Mouse (Mus musculus): ENCODE measurements around the gene Macf1. TPM values are rescaled to one million over a fixed set of nuclear protein-coding genes. Genes with fewer than 3 reads are reported as not detected.

Gene Macf1
- polyA plus RNA-seq, 1 experiment from 2014 or later: 71.0 TPM

DNA sequence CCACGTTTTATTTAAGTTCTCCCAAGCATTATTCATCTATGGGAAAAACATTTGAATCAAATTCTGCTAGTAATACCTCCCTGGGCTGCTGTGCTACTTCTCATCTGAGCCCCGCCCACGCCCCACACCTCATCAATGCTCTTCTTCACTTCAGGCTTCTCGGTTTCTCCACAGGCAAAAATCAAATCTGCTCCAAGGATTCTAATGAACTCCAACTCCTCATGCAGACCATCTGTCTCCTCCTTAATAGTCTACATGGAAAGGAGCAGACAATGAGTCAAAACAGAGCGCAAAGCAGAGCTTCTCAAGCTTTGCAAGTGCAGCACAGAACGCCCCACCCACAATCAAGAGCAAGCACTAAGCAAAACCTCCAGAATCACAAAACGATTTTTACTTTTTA is 301.0 kb downstream of the Macf1 start:
- H3K27me3 ChIP-seq (ENCODE audit: control insufficient read depth, insufficient read depth, low read length): no peaks in the 10 kb centered on the region
- DNase-seq (ENCODE audit: low spot score) (no peak), ATAC-seq (ENCODE audit: insufficient number of reproducible peaks, low FRiP score, low TSS enrichment, low read depth) (no peak)
- H3K36me3 ChIP-seq (ENCODE audit: control insufficient read depth, insufficient read depth, low read length): peaks cover 38% of the 10 kb centered on the region
- H3K27ac ChIP-seq (replicated peaks; ENCODE audit: low read depth, low read length): no peak overlapping the region
- H3K4me2 ChIP-seq (ENCODE audit: low read depth, severe bottlenecking): no peak overlapping the region
- H3K9me3 ChIP-seq (ENCODE audit: control insufficient read depth, low read length): no peaks in the 10 kb centered on the region
- no peak overlapping the region for H3K4me3 ChIP-seq (ENCODE audit: low read depth, low read length)
- no peak overlapping the region for H3K9ac ChIP-seq (ENCODE audit: low read length)
- H3K4me1 ChIP-seq (ENCODE audit: control insufficient read depth, insufficient read depth, low read length): no peaks in the 10 kb centered on the region
- WGBS: 91% methylated on average over 7 of the region's 7 CpGs

DNA sequence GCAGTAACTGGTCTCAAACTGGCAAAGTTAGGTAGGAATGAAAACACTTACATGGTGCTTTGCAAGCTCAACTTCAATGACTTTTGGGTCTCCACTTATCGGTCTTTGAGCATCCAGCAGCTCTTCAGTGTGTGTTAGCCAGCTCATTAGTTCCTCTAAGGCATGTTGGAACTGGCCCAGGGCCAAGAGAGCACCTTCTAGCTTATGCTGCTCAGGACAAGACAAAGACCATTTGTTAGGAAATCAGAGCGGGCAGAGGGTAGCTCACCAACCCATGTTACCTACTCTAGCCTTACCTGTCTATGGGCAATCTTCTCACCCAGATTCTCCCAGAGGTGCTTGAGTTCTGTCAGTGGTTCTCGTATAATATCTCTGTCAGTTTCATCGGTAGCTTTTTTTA is 302.1 kb downstream of the Macf1 start:
- Histone ChIP-seq H3K4me2 (ENCODE audit: low read depth, severe bottlenecking) (no peak overlapping the region), H3K9ac (ENCODE audit: low read length) (no peak overlapping the region), H3K9me3 (ENCODE audit: control insufficient read depth, low read length) (no peaks in the 10 kb centered on the region), H3K36me3 (ENCODE audit: control insufficient read depth, insufficient read depth, low read length) (peaks cover 38% of the 10 kb centered on the region), H3K4me1 (ENCODE audit: control insufficient read depth, insufficient read depth, low read length) (no peaks in the 10 kb centered on the region), H3K27me3 (ENCODE audit: control insufficient read depth, insufficient read depth, low read length) (no peaks in the 10 kb centered on the region), H3K27ac (replicated peaks; ENCODE audit: low read depth, low read length) (no peak overlapping the region), H3K4me3 (ENCODE audit: low read depth, low read length) (no peak overlapping the region)
- DNase-seq (ENCODE audit: low spot score) (no peak), ATAC-seq (ENCODE audit: insufficient number of reproducible peaks, low FRiP score, low TSS enrichment, low read depth) (no peak)
- WGBS: 91% methylated on average over 4 of the region's 4 CpGs

DNA sequence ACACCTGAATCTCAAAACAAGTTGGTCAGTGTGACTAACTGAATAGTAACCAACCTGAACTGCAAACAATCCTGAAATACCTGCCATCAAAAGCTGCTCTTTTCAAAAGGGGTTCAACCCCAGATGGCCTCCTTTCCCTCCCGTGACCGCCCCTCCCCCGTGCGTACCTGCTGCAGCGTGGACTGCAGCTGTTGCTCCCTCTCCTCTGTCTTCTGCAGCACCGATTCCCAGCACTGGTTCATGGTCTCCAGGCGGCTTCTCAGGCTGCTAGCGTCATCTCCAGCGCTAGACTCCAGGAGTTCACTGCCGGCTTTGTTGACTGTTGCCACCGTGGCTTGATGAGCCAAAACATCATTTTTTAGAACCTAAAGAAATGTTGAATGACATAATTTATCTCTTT is 302.6 kb downstream of the Macf1 start:
- Histone ChIP-seq H3K27ac (replicated peaks; ENCODE audit: low read depth, low read length) (no peak overlapping the region), H3K4me2 (ENCODE audit: low read depth, severe bottlenecking) (no peak overlapping the region), H3K27me3 (ENCODE audit: control insufficient read depth, insufficient read depth, low read length) (no peaks in the 10 kb centered on the region), H3K4me1 (ENCODE audit: control insufficient read depth, insufficient read depth, low read length) (no peaks in the 10 kb centered on the region), H3K4me3 (ENCODE audit: low read depth, low read length) (no peak overlapping the region), H3K9me3 (ENCODE audit: control insufficient read depth, low read length) (no peaks in the 10 kb centered on the region), H3K9ac (ENCODE audit: low read length) (no peak overlapping the region), H3K36me3 (ENCODE audit: control insufficient read depth, insufficient read depth, low read length) (peaks cover 39% of the 10 kb centered on the region)
- ATAC-seq (ENCODE audit: insufficient number of reproducible peaks, low FRiP score, low TSS enrichment, low read depth) (no peak), DNase-seq (ENCODE audit: low spot score) (no peak)
- WGBS: 93% methylated on average over 11 of the region's 11 CpGs

DNA sequence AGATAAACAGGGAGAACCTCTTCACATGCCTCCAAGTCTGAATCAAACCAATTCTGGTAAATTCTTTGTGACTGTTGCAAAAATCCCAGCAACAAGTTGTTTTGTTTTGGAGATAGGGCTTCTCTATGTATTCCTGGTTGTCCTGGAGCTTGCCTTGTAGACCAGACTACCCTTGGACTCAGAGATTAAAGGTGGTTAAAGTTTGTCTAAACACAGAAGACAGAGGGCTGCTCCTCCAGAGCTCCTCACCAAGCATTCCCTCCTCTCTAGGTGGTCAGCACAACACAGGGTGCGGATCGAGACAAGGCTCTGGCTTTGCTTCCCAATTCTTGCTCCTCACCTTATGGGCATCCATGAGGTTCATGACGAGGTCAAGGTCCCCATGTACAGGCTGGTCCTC is 308.1 kb downstream of the Macf1 start:
- H3K27ac ChIP-seq (replicated peaks; ENCODE audit: low read depth, low read length): no peak overlapping the region
- ATAC-seq (ENCODE audit: insufficient number of reproducible peaks, low FRiP score, low TSS enrichment, low read depth) (no peak), DNase-seq (ENCODE audit: low spot score) (no peak)
- no peaks in the 10 kb centered on the region for H3K9me3 ChIP-seq (ENCODE audit: control insufficient read depth, low read length)
- no peak overlapping the region for H3K9ac ChIP-seq (ENCODE audit: low read length)
- 94% methylated on average over 3 of the region's 3 CpGs for WGBS
- H3K4me3 ChIP-seq (ENCODE audit: low read depth, low read length): no peak overlapping the region
- H3K36me3 ChIP-seq (ENCODE audit: control insufficient read depth, insufficient read depth, low read length): peaks cover 26% of the 10 kb centered on the region
- H3K27me3 ChIP-seq (ENCODE audit: control insufficient read depth, insufficient read depth, low read length): no peaks in the 10 kb centered on the region
- no peaks in the 10 kb centered on the region for H3K4me1 ChIP-seq (ENCODE audit: control insufficient read depth, insufficient read depth, low read length)
- no peak overlapping the region for H3K4me2 ChIP-seq (ENCODE audit: low read depth, severe bottlenecking)

DNA sequence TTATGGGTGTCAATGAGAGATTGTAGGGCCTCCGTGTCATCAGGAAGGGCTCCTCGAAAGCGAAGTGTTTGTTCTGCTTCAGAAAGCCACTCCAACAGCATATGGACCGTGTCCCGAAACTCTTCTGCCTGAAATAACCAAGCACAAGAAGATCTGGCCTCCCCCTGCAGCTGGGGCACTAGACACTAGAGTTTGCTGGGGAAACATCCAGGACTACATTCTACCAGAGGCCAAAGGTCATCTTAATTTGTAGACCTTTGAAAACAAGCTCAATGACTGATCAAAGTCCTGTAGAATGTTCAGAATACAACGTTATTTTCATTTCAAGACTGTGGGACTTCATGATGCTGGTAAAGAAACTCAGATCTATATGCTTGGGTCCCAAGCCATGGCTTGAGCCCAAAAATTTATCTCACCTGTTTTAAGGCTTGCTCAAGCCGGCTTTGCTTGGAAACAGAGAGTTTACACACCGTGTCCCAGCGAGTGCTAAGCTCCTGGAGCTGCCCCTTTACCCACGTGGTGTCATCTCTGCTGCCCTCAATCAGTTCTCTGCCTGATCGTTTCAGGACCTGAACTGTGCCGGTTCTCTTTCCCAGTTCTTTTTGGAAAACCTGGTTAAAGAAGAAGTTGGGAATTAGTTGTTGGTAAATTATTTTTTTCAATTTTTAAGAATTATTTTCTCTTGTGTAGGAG is 309.7 kb downstream of the Macf1 start:
- 92% methylated on average over 12 of the region's 12 CpGs for WGBS
- DNase-seq (ENCODE audit: low spot score) (no peak), ATAC-seq (ENCODE audit: insufficient number of reproducible peaks, low FRiP score, low TSS enrichment, low read depth) (no peak)

DNA sequence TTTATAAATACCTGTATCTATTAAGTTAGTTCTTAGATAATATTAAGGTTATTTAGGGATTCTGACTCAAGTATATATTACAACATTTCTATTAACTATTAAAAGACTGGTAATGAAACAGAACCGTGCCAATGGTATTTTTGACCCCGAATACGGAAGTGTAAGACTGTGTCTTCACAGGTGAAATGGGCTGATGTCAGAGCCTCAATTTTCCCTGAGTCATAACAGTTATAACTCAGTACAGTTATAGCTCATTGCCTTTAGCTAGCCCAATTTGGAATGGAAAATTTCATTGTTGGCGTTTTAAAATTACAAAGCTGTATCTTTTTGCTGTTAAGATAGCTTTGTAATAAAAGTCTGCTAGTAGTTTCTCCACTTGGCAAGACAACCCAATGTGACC is 320.6 kb downstream of the Macf1 start:
- WGBS: 95% methylated on average over 4 of the region's 4 CpGs
- H3K9me3 ChIP-seq (ENCODE audit: control insufficient read depth, low read length): no peaks in the 10 kb centered on the region
- no peak for ATAC-seq (ENCODE audit: insufficient number of reproducible peaks, low FRiP score, low TSS enrichment, low read depth)

More for the DNA sequence above, 309.7 kb downstream of the Macf1 start:
- Histone ChIP-seq H3K27me3 (ENCODE audit: control insufficient read depth, insufficient read depth, low read length) (no peaks in the 10 kb centered on the region), H3K4me2 (ENCODE audit: low read depth, severe bottlenecking) (no peak overlapping the region), H3K9me3 (ENCODE audit: control insufficient read depth, low read length) (no peaks in the 10 kb centered on the region), H3K4me3 (ENCODE audit: low read depth, low read length) (no peak overlapping the region), H3K36me3 (ENCODE audit: control insufficient read depth, insufficient read depth, low read length) (peaks cover 29% of the 10 kb centered on the region), H3K27ac (replicated peaks; ENCODE audit: low read depth, low read length) (no peak overlapping the region), H3K4me1 (ENCODE audit: control insufficient read depth, insufficient read depth, low read length) (no peaks in the 10 kb centered on the region), H3K9ac (ENCODE audit: low read length) (no peak overlapping the region)

DNA sequence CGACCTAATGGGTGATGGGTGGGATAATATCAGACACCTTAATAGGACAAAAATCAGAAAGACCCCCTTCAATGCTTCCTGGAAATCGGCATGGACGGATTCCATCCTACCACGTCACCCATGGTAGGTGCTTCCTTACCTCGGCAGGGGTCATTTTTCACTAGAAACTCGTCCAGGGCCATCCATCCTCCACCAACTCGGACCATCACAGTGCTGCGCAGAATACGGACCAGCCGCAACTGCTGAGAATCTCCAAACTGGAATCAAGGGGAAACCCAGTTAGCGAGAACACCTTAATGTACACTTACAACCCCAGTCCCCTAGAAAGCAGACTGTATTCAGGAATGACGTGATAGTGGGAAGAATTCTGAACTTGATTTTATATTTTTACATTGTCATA is 323.4 kb downstream of the Macf1 start:
- H3K9me3 ChIP-seq (ENCODE audit: control insufficient read depth, low read length): no peaks in the 10 kb centered on the region
- H3K27me3 ChIP-seq (ENCODE audit: control insufficient read depth, insufficient read depth, low read length): no peaks in the 10 kb centered on the region
- DNase-seq (ENCODE audit: low spot score) (no peak), ATAC-seq (ENCODE audit: insufficient number of reproducible peaks, low FRiP score, low TSS enrichment, low read depth) (no peak)
- no peaks in the 10 kb centered on the region for H3K4me1 ChIP-seq (ENCODE audit: control insufficient read depth, insufficient read depth, low read length)
- WGBS: 93% methylated on average over 12 of the region's 12 CpGs
- H3K36me3 ChIP-seq (ENCODE audit: control insufficient read depth, insufficient read depth, low read length): peaks cover 14% of the 10 kb centered on the region; the same call in 1 of the 2 replicates
- no peak overlapping the region for H3K27ac ChIP-seq (replicated peaks; ENCODE audit: low read depth, low read length)
- H3K4me3 ChIP-seq (ENCODE audit: low read depth, low read length): no peak overlapping the region
- no peak overlapping the region for H3K4me2 ChIP-seq (ENCODE audit: low read depth, severe bottlenecking)
- H3K9ac ChIP-seq (ENCODE audit: low read length): no peak overlapping the region

More for the DNA sequence above, 320.6 kb downstream of the Macf1 start:
- no peak overlapping the region for H3K4me3 ChIP-seq (ENCODE audit: low read depth, low read length)
- H3K27me3 ChIP-seq (ENCODE audit: control insufficient read depth, insufficient read depth, low read length): no peaks in the 10 kb centered on the region
- H3K9ac ChIP-seq (ENCODE audit: low read length): no peak overlapping the region
- peaks cover 19% of the 10 kb centered on the region for H3K36me3 ChIP-seq (ENCODE audit: control insufficient read depth, insufficient read depth, low read length)
- no peak for DNase-seq (ENCODE audit: low spot score)
- no peak overlapping the region for H3K27ac ChIP-seq (replicated peaks; ENCODE audit: low read depth, low read length)
- no peak overlapping the region for H3K4me2 ChIP-seq (ENCODE audit: low read depth, severe bottlenecking)
- no peaks in the 10 kb centered on the region for H3K4me1 ChIP-seq (ENCODE audit: control insufficient read depth, insufficient read depth, low read length)

DNA sequence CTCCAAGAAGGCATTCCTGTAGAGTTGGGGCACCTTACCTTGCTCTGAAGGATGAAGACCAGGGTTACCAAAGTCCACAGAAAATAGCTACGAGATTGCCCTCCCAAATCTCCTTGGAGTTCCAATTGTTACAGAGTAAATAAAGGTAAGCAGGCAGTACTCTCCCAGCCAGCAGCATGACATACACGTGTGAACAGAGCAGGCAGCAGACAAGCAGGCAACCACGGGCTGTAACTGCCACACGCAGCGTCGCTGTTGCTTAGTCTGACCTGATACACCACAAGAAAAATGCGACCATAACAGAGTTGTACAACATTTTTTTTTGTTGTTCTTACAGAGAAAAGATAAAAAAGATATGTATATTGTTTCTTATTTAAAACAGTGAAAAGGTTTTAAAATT is 325.5 kb downstream of the Macf1 start:
- Histone ChIP-seq H3K4me3 (ENCODE audit: low read depth, low read length) (no peak overlapping the region), H3K27ac (replicated peaks; ENCODE audit: low read depth, low read length) (no peak overlapping the region), H3K9ac (ENCODE audit: low read length) (no peak overlapping the region), H3K4me2 (ENCODE audit: low read depth, severe bottlenecking) (no peak overlapping the region), H3K27me3 (ENCODE audit: control insufficient read depth, insufficient read depth, low read length) (no peaks in the 10 kb centered on the region), H3K4me1 (ENCODE audit: control insufficient read depth, insufficient read depth, low read length) (no peaks in the 10 kb centered on the region), H3K36me3 (ENCODE audit: control insufficient read depth, insufficient read depth, low read length) (peaks cover 23% of the 10 kb centered on the region; the same call in 1 of the 2 replicates), H3K9me3 (ENCODE audit: control insufficient read depth, low read length) (no peaks in the 10 kb centered on the region)
- ATAC-seq (ENCODE audit: insufficient number of reproducible peaks, low FRiP score, low TSS enrichment, low read depth): no peak
- no peak for DNase-seq (ENCODE audit: low spot score)
- 97% methylated on average over 7 of the region's 7 CpGs for WGBS

DNA sequence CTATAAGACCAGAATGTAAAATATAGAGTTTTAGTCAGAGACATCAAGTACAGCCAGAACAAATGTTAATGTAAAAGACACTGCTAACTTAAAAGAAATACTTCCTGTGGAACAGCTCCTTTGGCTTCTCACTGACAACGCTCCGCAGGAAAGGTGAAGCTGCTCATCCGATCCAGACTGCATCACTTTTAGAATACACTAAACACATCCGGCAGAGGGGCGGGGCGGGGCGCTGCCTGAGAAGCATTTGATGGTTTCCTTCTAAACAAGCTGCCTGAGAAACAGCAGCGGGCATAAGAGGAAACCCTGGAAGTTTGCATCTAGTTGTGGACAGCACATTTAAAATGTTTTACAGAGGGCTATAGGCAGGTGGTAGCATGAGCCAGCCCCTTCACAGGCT is 328.2 kb downstream of the Macf1 start:
- Histone ChIP-seq H3K9me3 (ENCODE audit: control insufficient read depth, low read length) (no peaks in the 10 kb centered on the region), H3K4me2 (ENCODE audit: low read depth, severe bottlenecking) (no peak overlapping the region), H3K36me3 (ENCODE audit: control insufficient read depth, insufficient read depth, low read length) (peaks cover 32% of the 10 kb centered on the region), H3K27ac (replicated peaks; ENCODE audit: low read depth, low read length) (no peak overlapping the region), H3K9ac (ENCODE audit: low read length) (no peak overlapping the region), H3K27me3 (ENCODE audit: control insufficient read depth, insufficient read depth, low read length) (no peaks in the 10 kb centered on the region), H3K4me1 (ENCODE audit: control insufficient read depth, insufficient read depth, low read length) (no peaks in the 10 kb centered on the region), H3K4me3 (ENCODE audit: low read depth, low read length) (no peak overlapping the region)
- WGBS: 88% methylated on average over 8 of the region's 8 CpGs
- DNase-seq (ENCODE audit: low spot score) (no peak), ATAC-seq (ENCODE audit: insufficient number of reproducible peaks, low FRiP score, low TSS enrichment, low read depth) (no peak)
